Mouse (Mus musculus): Measurements from ENCODE around the gene Aqp1.

GRCm38 (mm10) chr6:55346491-55346890 lies 10.3 kb downstream of the Aqp1 start:
- TF ChIP-seq CTCF (IDR thresholded peaks at IDR 0.05; ENCODE audit: borderline replicate concordance, insufficient read depth, low read length): no peak
- no peak for TF ChIP-seq POLR2A (IDR thresholded peaks at IDR 0.05; ENCODE audit: low read depth, low read length)

Measured in embryonic fibroblast, embryonic 13.5 days (primary cell).